Mouse (Mus musculus) small intestine, adult 2 months (tissue): ENCODE data around the gene Asb13.

Experiments
- CTCF ChIP-seq: fragments of 200-500 bp; IDR thresholded peaks from 2 replicates; pipeline ENCODE4 v1.5.1; 2012; ENCODE audit warnings: low read depth, mild to moderate bottlenecking, control low read depth, inconsistent platforms, low read length, moderate library complexity, mixed read lengths; ENCODE audit not compliant: insufficient replicate concordance, insufficient read length; ENCODE audit errors: extremely low read depth
- POLR2A ChIP-seq: fragments of 200-500 bp; IDR thresholded peaks from 2 replicates; pipeline ENCODE4 v1.6.1; 2012; ENCODE audit warnings: low read depth, mild to moderate bottlenecking, control low read depth, inconsistent platforms, low read length, moderate library complexity

- TF ChIP-seq CTCF (no peak), POLR2A (no peak)
Measured at GRCm38 (mm10) chr13:3642538-3642937, 8.7 kb downstream of the Asb13 start.
